In genomic region chr17:79565241-79565961, GRCm38 (mm10) we compare ENCODE assay signal across 11 mouse cellular contexts. TPM values are rescaled to one million over a fixed set of nuclear protein-coding genes. Genes with fewer than 3 reads are reported as not detected.
DNase-seq lines count a peak whose midpoint lies in the region; ATAC-seq lines count a peak whose summit lies in the region.
"Had no signal": no experiment of that assay in that cellular context is flagged by ENCODE, and none has a peak within 500 bp of the region (broad histone marks: within the 10 kb centered on the region; RNA-seq: fewer than 3 reads in every experiment).

No protein-coding gene starts in this region.

- H3K36me3 ChIP-seq in midbrain, embryonic 10.5 days: no peaks in the 10 kb centered on the region
- no peaks in the 10 kb centered on the region for H3K36me3 ChIP-seq in midbrain, embryonic 14.5 days (ENCODE audit: control insufficient read depth, insufficient read depth, low read length)
- no peaks in the 10 kb centered on the region for H3K36me3 ChIP-seq in limb, embryonic 11.5 days (ENCODE audit: control insufficient read depth, insufficient read depth, low read length)
- H3K36me3 ChIP-seq in liver, embryonic 12.5 days: no peaks in the 10 kb centered on the region

- H3K27me3 ChIP-seq in midbrain, embryonic 10.5 days (ENCODE audit: low read depth, poor library complexity, severe bottlenecking): no peaks in the 10 kb centered on the region
- no peaks in the 10 kb centered on the region for H3K27me3 ChIP-seq in midbrain, embryonic 14.5 days (ENCODE audit: control insufficient read depth, insufficient read depth, low read length)
- no peaks in the 10 kb centered on the region for H3K27me3 ChIP-seq in limb, embryonic 11.5 days (ENCODE audit: control insufficient read depth, insufficient read depth, low read length)
- no peaks in the 10 kb centered on the region for H3K27me3 ChIP-seq in liver, embryonic 12.5 days (replicated peaks)

- H3K9me3 ChIP-seq in midbrain, embryonic 10.5 days (replicated peaks): peaks cover 2% of the 10 kb centered on the region; the same call in 1 of the 2 replicates
- no peaks in the 10 kb centered on the region for H3K9me3 ChIP-seq in midbrain, embryonic 14.5 days (ENCODE audit: control insufficient read depth, low read length)
- H3K9me3 ChIP-seq in limb, embryonic 11.5 days (ENCODE audit: control insufficient read depth, low read length): no peaks in the 10 kb centered on the region; the same call in 1 of the 2 replicates
- H3K9me3 ChIP-seq in liver, embryonic 12.5 days (replicated peaks): peaks cover under 1% of the 10 kb centered on the region; the same call in 1 of the 2 replicates

- ATAC-seq in midbrain, embryonic 14.5 days (ENCODE audit: low FRiP score, low TSS enrichment): no peak
- ATAC-seq in limb, embryonic 11.5 days (ENCODE audit: insufficient number of reproducible peaks, low FRiP score, low TSS enrichment, low read depth): peak; percentile 55; the same call in 1 of the 2 replicates
- ATAC-seq in megakaryocyte, adult 5-6 weeks (ENCODE audit: poor library complexity, severe bottlenecking): peak; percentile 22; the same call in 1 of the 2 replicates
- ATAC-seq in liver, embryonic 12.5 days: no peak
- ATAC-seq: intestine, postnatal 0 days had no signal

- no peak overlapping the region for H3K4me2 ChIP-seq in midbrain, embryonic 14.5 days (ENCODE audit: low read length)
- no peak overlapping the region for H3K4me2 ChIP-seq in limb, embryonic 11.5 days (ENCODE audit: low read depth, severe bottlenecking)
- no peak overlapping the region for H3K4me2 ChIP-seq in liver, embryonic 12.5 days

- WGBS in midbrain, embryonic 10.5 days: 57% methylated on average over 9 of the region's 9 CpGs
- 58% methylated on average over 9 of the region's 9 CpGs for WGBS in midbrain, embryonic 14.5 days
- 38% methylated on average over 9 of the region's 9 CpGs for WGBS in limb, embryonic 11.5 days
- 51% methylated on average over 9 of the region's 9 CpGs for WGBS in liver, embryonic 12.5 days (ENCODE audit: insufficient replicate concordance)

- H3K27ac ChIP-seq in midbrain, embryonic 10.5 days (replicated peaks): peak overlapping the region; percentile 35; the same call in 1 of the 2 replicates
- no peak overlapping the region for H3K27ac ChIP-seq in midbrain, embryonic 14.5 days (replicated peaks; ENCODE audit: low read depth, low read length)
- H3K27ac ChIP-seq in limb, embryonic 11.5 days (replicated peaks; ENCODE audit: low read depth, low read length): no peak overlapping the region
- no peak overlapping the region for H3K27ac ChIP-seq in liver, embryonic 12.5 days

- peak; percentile 70 to 85 for DNase-seq in cerebellum, postnatal 10 days
- no peak for DNase-seq in cerebellum, adult 9-11 months
- no peak for DNase-seq in midbrain, embryonic 10.5 days (ENCODE audit: low spot score)
- DNase-seq in midbrain, embryonic 14.5 days: no peak
- DNase-seq in limb, embryonic 11.5 days (ENCODE audit: low spot score): peak; percentile 32
- no peak for DNase-seq in kidney, adult 18-20 months
- DNase-seq: adrenal gland, postnatal 14 days; retina, postnatal 1 day had no signal

- no peak overlapping the region for H3K9ac ChIP-seq in midbrain, embryonic 14.5 days (replicated peaks; ENCODE audit: low read length)
- H3K9ac ChIP-seq in limb, embryonic 11.5 days (ENCODE audit: low read length): no peak overlapping the region
- no peak overlapping the region for H3K9ac ChIP-seq in liver, embryonic 12.5 days

- peaks cover 17% of the 10 kb centered on the region for H3K4me1 ChIP-seq in midbrain, embryonic 10.5 days
- no peaks in the 10 kb centered on the region for H3K4me1 ChIP-seq in midbrain, embryonic 14.5 days (ENCODE audit: control insufficient read depth, insufficient read depth, low read length)
- H3K4me1 ChIP-seq in limb, embryonic 11.5 days (ENCODE audit: control insufficient read depth, insufficient read depth, low read length): peaks cover 9% of the 10 kb centered on the region
- H3K4me1 ChIP-seq in liver, embryonic 12.5 days: no peaks in the 10 kb centered on the region

- H3K4me3 ChIP-seq in midbrain, embryonic 10.5 days: no peak overlapping the region
- H3K4me3 ChIP-seq in midbrain, embryonic 14.5 days (replicated peaks; ENCODE audit: low read depth, low read length): no peak overlapping the region
- no peak overlapping the region for H3K4me3 ChIP-seq in limb, embryonic 11.5 days (ENCODE audit: low read depth, low read length)
- H3K4me3 ChIP-seq in liver, embryonic 12.5 days: no peak overlapping the region

RNA-seq across cellular contexts. Expression of gene Rmdn2, which starts 46.3 kb away (rescaled TPM):
- polyA plus RNA-seq in midbrain, embryonic 10.5 days (2016; fragmentation: Nextera tagmentation; extraction: Ambion mirVana): 3.8 and 5.0 TPM in 2 replicates
- 7.7 and 8.8 TPM in 2 replicates for polyA plus RNA-seq in midbrain, embryonic 14.5 days (2014; fragmentation: Nextera tagmentation; extraction: Ambion mirVana)
- polyA plus RNA-seq in limb, embryonic 11.5 days (2014; fragmentation: Nextera tagmentation; extraction: Ambion mirVana): 10.1 and 10.8 TPM in 2 replicates
- total RNA-seq in megakaryocyte, adult 5-6 weeks (2015): 3.8 and 5.1 TPM in 2 replicates
- total RNA-seq in megakaryocyte, adult 5-6 weeks (2017): 3.1 and 4.4 TPM in 2 replicates
- 4.9 and 5.1 TPM in 2 replicates for polyA plus RNA-seq in liver, embryonic 12.5 days (2016; fragmentation: Nextera tagmentation; extraction: Ambion mirVana)

Comparison
In these comparisons a context has a peak if more than half of its experiments do, and no peak if none do; other contexts are left out.
1. DNase-seq: peak in cerebellum, postnatal 10 days (2 of 2) and limb, embryonic 11.5 days (single experiment); none in cerebellum, adult 9-11 months (single experiment), midbrain, embryonic 10.5 days (single experiment), midbrain, embryonic 14.5 days (single experiment) and kidney, adult 18-20 months (single experiment).
2. ATAC-seq: peak in limb, embryonic 11.5 days (single experiment) and megakaryocyte, adult 5-6 weeks (single experiment); none in midbrain, embryonic 14.5 days (single experiment) and liver, embryonic 12.5 days (single experiment).